Mouse (Mus musculus): ENCODE measurements around the gene Rarg.

Gene Rarg

DNA sequence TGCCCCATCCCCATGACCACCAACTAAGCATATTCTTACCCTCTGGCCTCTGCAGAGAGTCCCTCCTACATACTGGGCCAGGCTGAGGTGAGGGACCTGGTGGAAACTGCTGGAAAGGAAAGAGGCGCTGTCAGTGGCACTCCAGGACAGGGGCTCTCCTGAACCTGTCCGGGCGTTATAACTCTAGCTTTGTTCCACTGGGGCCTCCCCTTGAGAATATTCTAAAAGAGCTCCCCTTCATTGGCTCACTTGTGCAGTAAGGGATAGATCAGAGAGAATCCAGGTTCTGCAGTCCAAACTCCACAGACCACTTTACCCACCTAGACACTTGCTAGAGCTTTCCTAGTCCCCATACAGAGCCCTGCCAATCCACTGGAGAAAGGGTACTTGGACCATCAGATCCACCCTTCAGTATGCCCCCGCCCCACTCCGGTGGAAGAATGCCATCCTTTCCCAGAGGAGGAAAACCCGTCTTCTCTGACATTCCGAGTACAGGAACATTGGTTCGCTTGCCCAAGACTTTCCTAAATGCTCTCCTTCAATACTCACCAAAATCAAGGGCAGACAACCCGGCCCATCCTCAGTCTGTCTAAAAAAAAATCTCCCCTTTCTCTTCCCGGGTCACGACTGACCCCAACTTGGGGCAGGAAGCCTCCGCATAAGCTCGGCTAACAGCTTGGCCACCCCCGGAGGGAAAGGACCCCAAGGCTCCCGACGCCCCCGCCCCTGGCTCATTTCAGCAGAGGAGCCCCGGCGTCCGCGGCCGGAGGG lies 701 bp downstream of the Rarg start:
- peak; percentile 64 for DNase-seq

DNA sequence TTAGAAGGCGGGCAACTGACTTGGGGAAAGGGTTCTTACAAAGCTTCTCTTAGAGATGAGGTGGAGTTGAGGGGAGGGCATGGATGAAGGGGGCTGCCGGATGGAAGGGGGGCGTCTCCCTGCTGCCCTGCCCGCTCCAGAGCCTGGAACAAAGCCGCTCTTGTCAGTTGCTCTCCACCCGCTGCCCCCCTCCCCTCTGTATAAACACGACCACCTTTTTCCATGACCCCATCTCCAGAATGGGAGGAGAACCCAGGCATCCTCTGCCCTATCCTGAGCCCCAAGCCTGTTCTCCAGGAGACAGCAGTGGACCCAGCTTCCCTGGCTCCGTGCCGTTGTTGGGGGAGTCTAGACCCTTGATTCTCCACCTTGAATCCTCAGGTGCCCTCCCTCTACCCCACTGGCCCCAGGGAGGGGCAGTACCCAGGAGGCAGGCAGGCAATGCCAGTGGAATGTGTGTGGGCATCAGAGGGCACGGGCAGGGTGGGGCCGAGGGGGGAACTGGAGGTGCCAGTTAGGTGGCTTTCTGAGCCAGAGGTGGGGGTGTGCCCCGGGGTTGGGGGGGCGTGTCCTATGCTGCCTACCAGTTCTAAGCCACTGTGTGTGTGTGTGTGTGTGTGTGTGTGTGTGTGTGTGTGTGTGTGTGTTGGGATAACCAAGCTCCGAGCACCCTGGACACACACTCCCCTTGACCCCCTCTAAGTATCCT lies 1.6 kb downstream of the Rarg start:
- no peak for DNase-seq

DNA sequence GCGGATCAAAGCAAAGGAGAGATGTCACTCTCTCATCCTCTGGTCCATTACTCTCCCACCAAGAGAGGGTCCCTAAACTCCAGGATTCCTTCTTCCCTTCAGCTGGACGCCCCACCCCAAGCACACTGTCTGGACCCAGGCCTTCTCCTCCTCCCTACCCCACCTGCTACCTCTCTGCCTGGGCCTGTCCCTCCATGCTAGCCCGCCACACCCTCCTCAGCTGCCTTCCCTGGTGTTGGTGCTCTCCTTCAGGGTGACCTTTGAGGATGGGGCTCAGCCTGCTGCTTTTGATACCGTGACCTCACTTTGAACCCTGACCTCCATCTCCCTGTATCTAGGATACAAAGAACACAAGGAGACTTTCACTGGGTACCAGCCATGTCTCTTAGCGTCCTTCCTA lies 6.8 kb downstream of the Rarg start:
- DNase-seq, result no peak

DNA sequence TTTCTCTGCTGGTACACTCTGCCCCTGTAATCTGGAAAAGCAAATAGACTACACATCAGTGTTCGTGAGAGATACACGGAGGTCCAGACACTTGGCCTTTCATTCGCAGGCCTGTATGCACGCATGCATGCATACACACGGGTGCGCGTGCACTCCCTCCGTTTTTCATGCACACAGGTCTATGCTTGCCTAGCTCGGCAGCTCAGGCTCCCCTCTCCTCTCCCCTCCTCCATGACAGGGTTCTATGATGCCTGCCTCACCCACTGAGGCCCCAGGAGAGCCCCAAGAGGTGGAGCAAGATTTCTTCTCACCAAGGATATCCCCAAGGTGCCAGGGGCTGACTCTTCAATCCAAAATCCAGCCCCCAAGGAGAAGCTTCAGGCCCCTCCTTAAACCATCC lies 7.3 kb downstream of the Rarg start:
- no peak for DNase-seq

DNA sequence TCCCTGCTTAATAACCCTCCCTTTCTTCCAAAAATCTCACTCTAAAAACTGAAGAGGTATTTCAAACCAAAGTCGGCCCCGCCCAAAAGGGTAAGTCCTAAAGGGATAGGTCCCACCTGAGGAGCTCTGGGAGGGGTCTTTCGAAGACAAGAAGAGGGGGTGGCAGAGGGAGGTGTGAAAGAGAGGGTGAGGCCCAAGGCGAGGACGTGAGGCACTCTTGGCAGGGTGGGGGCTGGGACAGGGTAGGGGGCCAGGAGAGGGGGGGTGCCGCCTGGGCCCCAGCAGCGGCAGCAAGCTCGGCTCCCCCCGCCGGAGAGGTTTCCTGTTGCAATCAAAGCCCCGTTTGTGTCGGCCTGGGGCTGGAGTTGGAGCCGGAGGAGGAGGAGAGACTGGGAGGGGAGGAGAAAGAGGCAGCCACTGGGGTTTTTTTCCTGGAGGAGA lies 8.0 kb downstream of the Rarg start:
- DNase-seq, result no peak

DNA sequence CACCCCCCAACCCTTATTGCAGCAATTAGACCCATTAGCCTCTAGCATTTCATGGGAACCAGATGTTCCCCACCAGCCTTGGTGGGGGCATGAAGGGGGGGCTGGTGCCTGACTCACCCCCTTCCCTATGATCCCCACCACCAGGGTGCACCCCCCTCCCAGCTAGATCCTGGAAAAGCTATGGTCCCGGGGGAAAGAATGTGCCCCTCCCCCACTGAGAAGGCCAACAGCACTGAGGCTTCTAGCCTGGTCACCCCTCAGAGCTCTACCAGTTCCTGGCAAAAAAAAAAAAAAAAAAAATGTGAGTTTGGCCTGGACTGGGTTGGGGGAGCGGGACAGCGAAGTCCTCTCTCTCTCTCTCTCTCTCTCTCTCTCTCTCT lies 8.5 kb downstream of the Rarg start:
- DNase-seq, result peak; percentile 48

DNA sequence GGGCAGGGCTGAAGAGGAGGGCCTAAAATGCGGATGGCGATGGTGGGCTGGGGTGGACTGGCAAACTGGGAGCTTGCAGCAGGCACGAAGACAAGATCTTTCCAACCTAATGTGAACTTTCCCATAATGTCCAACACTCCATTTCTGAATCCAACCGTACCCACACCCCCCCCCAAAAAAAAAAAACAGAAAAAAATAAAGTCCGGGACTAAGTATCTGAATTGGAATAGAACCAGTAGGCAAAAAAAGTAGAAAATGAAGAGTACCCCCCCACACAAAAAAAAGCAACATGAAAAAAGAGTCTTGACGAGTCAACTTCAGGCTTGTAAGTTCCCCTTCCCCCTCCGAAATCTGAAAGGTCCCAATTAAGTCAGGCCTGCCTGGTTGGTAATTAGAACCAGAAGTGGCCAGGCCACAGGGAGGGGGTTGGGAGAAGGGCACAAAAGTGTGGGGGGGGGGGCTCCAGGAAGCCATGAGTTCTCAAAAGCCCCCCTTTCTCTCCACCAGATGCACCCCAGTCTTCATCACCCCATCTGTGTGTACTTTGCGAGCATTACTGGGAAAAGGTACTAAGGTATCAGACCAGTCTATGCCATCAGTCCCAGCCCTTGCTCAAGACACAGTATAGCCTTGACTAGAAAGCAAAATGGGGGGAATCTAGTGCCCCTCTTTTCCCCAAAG lies 9.0 kb downstream of the Rarg start:
- DNase-seq, result peak; percentile 33

DNA sequence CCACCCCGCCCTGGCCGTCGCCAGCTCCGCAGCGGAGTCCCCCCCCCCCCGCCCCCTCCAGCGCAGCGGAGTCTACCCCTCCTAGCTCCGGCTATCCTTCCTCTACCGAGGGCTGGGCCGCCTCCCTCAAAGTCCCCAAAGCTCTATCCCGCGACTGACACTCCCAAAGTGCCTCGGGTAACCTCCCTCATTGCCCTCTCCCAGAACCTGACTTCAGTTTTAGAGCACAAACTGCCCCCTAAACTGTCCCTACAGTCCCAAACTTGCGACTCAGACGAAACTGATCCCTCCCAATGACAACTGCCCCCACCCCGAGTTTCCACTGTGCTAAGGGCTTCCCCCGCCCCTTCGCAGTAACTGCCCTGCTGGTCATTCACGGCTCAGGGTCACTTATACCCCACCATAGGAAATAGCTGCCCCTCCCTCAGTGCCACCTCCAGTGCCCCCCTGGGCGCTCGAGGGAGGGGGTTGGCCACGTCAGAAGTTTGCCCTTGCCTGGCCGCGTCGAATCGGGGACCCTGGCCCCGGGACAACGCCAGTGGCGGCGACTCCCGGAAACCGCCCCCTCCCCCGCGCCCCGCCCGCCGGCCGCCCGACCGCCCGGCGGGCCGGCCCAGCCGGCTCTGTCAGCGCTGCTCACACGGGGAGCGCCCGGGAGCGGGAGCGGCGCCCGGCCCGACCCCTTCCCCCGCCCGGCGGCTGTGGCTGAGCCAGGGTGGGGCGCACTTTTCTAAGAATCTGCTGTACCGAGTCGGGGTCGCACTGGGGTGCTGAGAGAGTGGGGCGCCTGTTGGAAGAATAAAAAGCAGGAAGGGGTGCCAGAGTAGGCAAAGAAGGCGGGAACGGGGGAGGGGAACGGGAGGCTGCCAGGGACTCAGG lies 9.8 kb downstream of the Rarg start:
- DNase-seq, result peak; percentile 78

DNA sequence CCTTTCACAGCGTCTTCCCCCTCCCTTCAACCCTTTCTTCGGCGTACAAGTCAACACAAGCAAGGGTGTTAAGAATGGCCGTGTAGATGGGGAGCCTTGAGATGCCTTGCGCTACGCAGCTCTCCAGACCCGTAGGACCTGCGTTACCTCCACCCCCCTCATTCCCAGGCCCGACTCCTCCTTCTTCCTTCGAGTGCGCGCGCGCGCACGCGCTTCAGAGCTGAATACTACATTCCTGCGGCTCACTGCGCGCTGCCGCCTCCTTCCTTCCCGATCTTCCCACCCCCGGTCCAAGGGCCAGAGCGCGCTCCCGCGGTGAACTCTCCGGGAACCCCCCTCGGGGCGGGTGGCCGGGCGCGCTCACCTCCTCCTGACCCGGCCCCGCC lies 10.5 kb downstream of the Rarg start:
- DNase-seq, result peak; percentile 95

DNA sequence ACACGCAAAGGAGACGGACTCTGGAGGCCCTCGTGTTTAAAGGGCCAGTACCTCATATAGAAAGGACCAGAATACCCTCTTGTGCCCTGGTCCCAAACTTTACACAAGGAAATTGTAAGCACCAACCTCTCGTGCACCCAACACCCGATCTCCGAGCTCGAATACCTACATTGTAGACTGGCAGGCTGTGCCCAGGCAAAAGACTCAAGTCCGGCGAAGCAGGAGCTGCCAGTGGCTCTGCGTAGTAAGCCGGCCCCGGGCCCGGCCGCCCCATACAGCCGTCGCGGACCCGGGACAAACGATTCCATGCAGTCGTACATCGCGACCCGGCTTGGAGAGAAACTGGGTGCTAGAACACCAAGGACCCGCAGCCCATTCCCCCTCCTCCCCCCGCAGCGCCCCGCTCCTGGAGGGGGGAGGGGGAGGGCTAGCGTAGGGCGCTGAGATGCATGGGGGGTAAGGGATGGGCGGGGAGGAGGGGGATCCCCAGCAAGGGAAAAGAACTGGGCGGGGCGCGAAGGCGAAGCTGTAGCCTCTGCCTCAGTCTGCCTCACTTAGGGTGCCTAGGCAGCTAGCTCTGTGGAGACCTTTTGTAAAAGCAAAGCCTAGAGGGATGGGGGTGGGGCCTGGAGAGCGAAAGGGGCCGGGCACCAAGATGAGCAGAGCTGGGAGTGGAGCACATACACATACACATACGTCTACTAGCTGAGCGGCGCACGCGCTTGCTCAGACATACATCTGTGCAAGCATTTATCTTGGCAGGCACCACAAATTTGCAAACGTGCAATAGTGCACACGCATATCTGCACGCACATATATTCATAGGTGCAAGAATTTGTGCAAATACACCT lies 11.2 kb downstream of the Rarg start:
- DNase-seq, result peak; percentile 88

DNA sequence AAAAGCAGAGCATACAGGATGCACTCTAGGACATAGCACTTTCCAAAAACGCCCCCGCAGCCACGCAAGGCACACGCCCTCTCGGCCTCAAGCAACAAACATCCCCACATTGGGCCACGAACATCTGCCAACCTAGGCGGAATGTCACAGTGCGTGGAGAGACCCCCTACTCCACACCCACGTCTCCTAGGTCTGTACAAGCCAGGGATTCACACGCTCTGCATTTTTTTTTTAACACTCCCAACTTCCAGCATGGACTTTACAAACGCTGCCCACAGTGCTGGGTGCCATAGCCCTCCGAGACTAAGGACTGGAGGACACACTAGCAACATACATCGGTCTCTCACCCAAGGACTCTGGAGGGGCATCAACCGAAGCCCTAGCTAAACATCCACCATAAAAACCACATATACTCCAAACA lies 11.8 kb downstream of the Rarg start:
- peak; percentile 59 for DNase-seq

DNA sequence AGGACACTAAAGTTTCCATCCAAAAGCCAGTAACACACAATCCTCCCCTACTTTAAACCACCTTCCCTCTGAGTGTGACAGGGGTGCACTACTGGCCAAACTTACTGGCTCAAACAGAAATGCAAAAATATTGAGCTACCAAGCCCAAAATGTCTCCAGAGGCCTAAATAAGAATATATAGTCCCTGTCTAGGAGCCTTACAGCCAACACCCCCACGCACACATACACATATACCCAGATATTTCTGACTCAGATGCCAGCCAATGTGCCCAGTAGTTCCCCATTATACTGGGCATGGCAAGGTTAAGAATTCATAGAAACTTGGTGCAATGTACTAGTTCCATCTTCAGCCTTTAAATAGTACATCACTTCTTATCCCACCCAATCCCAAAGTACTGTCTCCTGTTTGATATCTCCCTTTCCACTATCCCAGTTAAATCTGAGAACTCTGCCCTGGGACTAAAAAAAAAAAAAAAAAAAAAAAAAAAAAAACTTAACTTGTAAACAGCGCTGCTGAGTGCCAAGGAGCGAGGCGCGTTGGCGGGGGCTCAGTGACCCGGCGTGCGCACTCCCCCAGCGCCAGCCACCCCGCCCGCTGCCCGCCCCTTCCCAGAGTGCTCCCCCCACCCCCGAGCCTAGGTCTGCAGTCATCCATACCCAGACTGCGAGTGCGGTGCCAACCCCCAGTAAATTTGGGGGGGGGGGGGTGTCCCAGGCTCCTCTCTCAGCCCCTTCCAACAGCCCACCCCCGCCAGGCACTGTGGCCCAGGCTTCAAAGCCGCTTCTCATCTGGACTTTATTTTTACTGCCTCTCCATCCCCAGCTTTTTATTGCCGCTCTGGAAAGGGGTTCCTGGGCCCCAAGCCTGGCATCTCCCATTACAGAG lies 12.8 kb downstream of the Rarg start:
- no peak for DNase-seq

DNA sequence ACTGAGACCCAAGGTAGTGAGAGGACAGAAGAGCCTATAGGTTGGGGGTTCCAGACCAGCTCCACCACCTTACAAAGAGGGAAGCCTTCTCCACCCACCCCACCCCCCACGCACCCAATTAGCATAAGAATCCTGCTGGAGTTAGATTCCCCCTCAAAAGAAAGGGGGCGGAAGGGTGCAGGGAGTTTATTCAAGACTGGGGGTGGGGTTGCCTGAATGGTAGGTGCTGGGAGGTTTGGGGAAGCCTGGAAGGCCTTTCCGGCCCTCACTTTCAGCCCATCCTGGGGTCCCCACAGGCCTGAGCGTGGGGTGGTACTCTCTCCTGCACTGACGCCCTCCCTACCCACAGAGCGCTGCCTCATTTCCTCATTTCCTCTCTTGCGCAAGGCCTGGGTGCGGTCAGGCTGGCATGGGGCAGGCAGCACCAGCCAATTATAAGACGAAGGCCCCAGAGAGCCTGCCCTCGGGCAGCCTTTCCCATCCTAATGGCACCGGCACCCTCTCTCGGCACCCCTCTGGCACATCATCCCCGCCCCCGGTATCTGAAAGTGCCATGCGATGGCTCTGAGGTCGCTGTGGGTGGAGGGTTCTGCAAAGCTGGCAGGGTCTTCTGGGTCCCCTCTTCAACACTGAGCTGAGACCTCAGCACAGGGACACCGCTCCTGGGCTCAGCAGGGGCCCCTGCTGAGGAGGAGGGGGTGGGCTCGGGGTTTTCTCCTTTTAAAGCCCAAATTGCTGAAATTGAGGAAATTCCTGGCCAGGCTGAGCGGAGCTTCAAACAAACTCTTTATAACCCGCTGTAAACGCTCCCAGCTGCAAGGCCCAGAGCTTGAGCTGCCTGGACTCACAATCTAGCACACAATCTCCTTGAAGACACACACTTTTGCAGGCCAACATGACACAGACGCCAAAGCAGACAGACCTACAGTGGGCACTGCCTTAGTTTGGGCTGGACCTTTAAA lies 13.8 kb downstream of the Rarg start:
- no peak for DNase-seq

DNA sequence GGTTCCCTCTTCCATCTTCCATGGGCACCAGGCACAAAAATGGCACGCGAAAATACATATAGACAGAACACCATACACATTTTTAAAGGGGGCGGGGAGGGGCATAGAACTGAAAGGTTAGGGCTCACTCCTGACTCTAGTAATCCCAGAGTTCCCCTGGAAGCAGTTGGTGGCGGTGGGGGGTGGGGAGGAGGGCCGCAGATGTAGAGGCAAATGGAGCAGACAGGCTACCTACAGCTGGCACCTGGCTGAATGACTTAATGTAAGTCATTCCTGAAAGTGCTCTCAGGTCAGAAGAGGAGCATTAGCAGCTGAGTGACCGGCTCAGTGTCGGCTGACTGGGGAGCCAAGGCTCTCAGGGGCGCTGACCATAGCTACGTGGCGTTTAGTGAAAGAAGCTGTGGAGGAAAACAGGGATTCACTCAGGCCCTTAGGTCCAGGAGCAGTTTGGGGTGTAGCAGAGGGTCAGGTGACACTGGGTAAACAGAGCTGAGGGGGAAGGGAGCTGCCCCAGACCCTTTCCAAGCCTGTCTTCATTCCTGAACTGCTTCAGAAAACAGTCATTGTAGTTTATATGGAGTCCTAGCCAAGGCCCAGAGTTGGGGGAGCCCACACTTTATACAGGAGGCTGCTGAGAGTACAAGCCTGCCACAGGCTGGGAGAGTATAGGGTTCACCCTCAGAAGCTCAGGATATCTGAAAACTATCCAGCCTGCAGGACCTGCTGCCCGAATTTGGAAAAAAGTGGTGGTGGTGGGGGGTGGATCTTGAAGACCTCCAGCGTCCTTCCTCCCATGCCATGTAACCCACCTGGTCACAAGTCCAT lies 14.7 kb downstream of the Rarg start:
- DNase-seq, result no peak

DNA sequence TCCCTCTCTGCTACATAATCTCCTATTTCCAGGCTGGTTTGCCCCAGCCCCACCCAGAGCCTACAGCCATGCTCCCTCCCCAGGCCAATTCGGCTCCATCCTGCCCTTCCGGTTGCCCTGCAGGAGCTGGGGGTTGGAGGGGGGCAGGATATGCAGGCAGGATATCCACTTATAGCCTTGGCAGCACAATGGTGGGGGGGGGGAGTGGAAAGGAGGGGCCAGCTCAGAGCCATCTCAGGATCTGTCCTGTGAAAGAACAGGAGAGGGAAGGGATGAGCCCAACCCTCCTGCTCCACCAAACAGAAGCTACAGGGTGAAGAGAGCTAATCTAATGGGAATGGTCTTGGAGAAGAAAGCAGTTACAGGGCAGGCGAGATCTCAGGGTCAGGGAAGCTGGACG lies 16.7 kb downstream of the Rarg start:
- DNase-seq, result no peak

DNA sequence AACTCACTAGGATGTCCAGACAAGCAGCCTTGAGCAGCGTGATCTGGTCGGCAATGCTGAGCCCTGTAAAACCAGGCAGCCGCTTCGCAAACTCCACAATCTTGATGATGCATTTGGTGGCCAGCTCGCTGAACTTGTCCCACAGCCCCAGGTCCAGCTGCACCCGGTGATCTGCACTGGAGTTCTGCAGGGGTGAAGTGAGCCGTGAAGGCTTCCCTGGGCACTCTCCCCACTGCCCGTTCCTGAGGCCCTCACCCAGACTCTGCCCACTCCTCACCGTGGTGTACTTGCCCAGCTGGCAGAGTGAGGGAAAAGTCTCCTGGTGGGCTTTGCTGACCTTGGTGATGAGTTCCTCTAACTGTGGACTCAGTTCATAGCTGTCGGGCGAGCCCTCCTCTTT lies 17.5 kb downstream of the Rarg start:
- no peak for DNase-seq

DNA sequence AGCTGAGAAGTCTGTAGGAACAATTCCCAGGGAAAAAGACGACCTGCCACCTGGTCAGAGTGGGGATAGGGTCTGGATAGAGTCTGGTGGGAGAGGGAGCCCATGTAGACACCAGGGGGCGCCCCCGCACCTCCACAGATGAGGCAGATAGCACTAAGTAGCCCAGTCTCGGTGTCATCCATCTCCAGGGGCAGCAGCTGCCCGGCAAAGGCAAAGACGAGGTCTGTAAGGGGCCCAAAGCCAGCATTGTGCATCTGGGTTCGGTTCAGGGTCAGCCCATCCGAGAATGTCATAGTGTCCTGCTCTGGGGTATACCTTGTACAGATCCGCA lies 18.1 kb downstream of the Rarg start:
- peak; percentile 70 for DNase-seq

DNA sequence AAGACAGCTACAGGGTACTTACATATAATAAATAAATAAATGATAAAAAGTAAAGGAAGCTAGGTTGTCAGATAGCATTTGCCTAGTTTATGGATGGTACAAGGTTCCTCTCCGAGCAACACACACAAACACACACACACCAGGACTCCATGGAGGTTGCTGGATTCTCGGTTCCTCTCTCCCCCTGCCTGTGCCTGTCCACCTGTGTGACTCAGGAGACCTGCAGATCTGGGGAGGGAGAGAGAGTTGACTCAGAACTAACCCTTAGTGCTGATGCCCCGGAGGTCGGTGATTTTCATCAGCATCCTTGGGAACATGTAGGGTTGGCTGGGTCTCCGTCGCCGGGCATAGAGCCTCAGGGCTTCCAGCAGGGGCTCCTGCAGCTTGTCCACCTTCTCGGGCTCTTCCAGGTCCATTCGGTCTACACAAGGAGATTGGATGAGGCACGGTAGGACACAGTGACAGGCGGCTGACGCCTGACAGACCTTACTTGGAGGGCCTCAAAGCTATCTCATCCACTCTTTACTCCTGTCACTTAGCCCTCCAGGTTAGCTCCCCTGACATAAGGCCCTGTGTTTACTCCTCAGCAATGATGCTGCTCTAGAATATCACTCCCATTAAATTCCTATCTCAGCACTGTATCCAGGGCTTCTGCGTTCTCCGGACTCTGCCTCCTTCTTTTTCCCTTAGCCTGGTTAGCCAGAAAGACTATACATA lies 18.6 kb downstream of the Rarg start:
- DNase-seq, result no peak

Measured in cerebellum, adult 9-11 months (tissue).